Mouse (Mus musculus): ENCODE measurements around the gene Armc5. TPM values are rescaled to one million over a fixed set of nuclear protein-coding genes. Genes with fewer than 3 reads are reported as not detected.

The Armc5 gene
- polyA plus RNA-seq, 1 experiment from 2014 or later, result 20.0 TPM

- no peak overlapping the region for H3K4me3 ChIP-seq
- DNase-seq (ENCODE audit: low spot score), result no peak
- H3K4me1 ChIP-seq, result peaks cover 43% of the 10 kb centered on the region
- no peaks in the 10 kb centered on the region for H3K9me3 ChIP-seq (replicated peaks)
- 86% methylated on average over 10 of the region's 10 CpGs for WGBS
- H3K27ac ChIP-seq, result no peak overlapping the region
- peaks cover 9% of the 10 kb centered on the region; the same call in 1 of the 2 replicates for H3K27me3 ChIP-seq (ENCODE audit: low read depth, poor library complexity, severe bottlenecking)
- peaks cover 21% of the 10 kb centered on the region for H3K36me3 ChIP-seq
Measured at GRCm38 (mm10) chr7:128248081-128249042, 11.2 kb downstream of the Armc5 start.

- H3K36me3 ChIP-seq, result peaks cover 8% of the 10 kb centered on the region
- H3K27me3 ChIP-seq (ENCODE audit: low read depth, poor library complexity, severe bottlenecking), result peaks cover 9% of the 10 kb centered on the region; the same call in 1 of the 2 replicates
Measured at GRCm38 (mm10) chr7:128249998-128250397, 12.9 kb downstream of the Armc5 start.

GRCm38 (mm10) chr7:128251946-128252345 lies 14.8 kb downstream of the Armc5 start:
- Histone ChIP-seq H3K4me1 (peaks cover 23% of the 10 kb centered on the region), H3K36me3 (peaks cover 2% of the 10 kb centered on the region; the same call in 1 of the 2 replicates), H3K27me3 (ENCODE audit: low read depth, poor library complexity, severe bottlenecking) (peaks cover 9% of the 10 kb centered on the region; the same call in 1 of the 2 replicates), H3K9me3 (replicated peaks) (no peaks in the 10 kb centered on the region), H3K4me3 (peak overlapping the region; percentile 45), H3K27ac (peak overlapping the region; percentile 28)
- DNase-seq (ENCODE audit: low spot score), result no peak
- 45% methylated on average over 12 of the region's 12 CpGs for WGBS

More at GRCm38 (mm10) chr7:128249998-128250397, 12.9 kb downstream of the Armc5 start:
- no peak overlapping the region for H3K27ac ChIP-seq
- no peak for DNase-seq (ENCODE audit: low spot score)
- WGBS, result 83% methylated on average over 5 of the region's 5 CpGs
- H3K4me1 ChIP-seq, result peaks cover 34% of the 10 kb centered on the region
- no peak overlapping the region for H3K4me3 ChIP-seq
- H3K9me3 ChIP-seq (replicated peaks), result no peaks in the 10 kb centered on the region

GRCm38 (mm10) chr7:128252609-128253008 lies 15.5 kb downstream of the Armc5 start:
- Histone ChIP-seq H3K27me3 (ENCODE audit: low read depth, poor library complexity, severe bottlenecking) (peaks cover 9% of the 10 kb centered on the region; the same call in 1 of the 2 replicates), H3K36me3 (peaks cover 2% of the 10 kb centered on the region; the same call in 1 of the 2 replicates)
- peak; percentile 71 for DNase-seq (ENCODE audit: low spot score)

GRCm38 (mm10) chr7:128254978-128255377 lies 17.8 kb downstream of the Armc5 start:
- no peak for DNase-seq (ENCODE audit: low spot score)
- no peak overlapping the region for H3K4me3 ChIP-seq
- no peaks in the 10 kb centered on the region for H3K36me3 ChIP-seq
- peaks cover 9% of the 10 kb centered on the region; the same call in 1 of the 2 replicates for H3K27me3 ChIP-seq (ENCODE audit: low read depth, poor library complexity, severe bottlenecking)
- H3K9me3 ChIP-seq (replicated peaks), result no peaks in the 10 kb centered on the region
- no peak overlapping the region for H3K27ac ChIP-seq
- H3K4me1 ChIP-seq, result peaks cover 21% of the 10 kb centered on the region
- WGBS, result 62% methylated on average over 2 of the region's 2 CpGs

More at GRCm38 (mm10) chr7:128252609-128253008, 15.5 kb downstream of the Armc5 start:
- Histone ChIP-seq H3K4me3 (peak overlapping the region; percentile 45), H3K4me1 (peaks cover 20% of the 10 kb centered on the region), H3K27ac (peak overlapping the region; percentile 28), H3K9me3 (replicated peaks) (no peaks in the 10 kb centered on the region)
- WGBS, result 9% methylated on average over 24 of the region's 24 CpGs

GRCm38 (mm10) chr7:128255757-128256156 lies 18.6 kb downstream of the Armc5 start:
- Histone ChIP-seq H3K4me1 (peaks cover 21% of the 10 kb centered on the region), H3K27ac (no peak overlapping the region), H3K36me3 (no peaks in the 10 kb centered on the region), H3K9me3 (replicated peaks) (no peaks in the 10 kb centered on the region), H3K27me3 (ENCODE audit: low read depth, poor library complexity, severe bottlenecking) (peaks cover 9% of the 10 kb centered on the region; the same call in 1 of the 2 replicates), H3K4me3 (no peak overlapping the region)
- 88% methylated on average over 5 of the region's 5 CpGs for WGBS
- no peak for DNase-seq (ENCODE audit: low spot score)

GRCm38 (mm10) chr7:128256783-128257334 lies 19.7 kb downstream of the Armc5 start:
- H3K9me3 ChIP-seq (replicated peaks), result no peaks in the 10 kb centered on the region
- H3K27ac ChIP-seq, result no peak overlapping the region
- WGBS, result 75% methylated on average over 5 of the region's 5 CpGs
- peaks cover 5% of the 10 kb centered on the region; the same call in 1 of the 2 replicates for H3K27me3 ChIP-seq (ENCODE audit: low read depth, poor library complexity, severe bottlenecking)
- peaks cover 19% of the 10 kb centered on the region for H3K4me1 ChIP-seq
- DNase-seq (ENCODE audit: low spot score), result no peak
- H3K36me3 ChIP-seq, result no peaks in the 10 kb centered on the region
- H3K4me3 ChIP-seq, result no peak overlapping the region

GRCm38 (mm10) chr7:128265411-128265810 lies 28.3 kb downstream of the Armc5 start, which contains the start of gene Slc5a2:
Slc5a2 (plus strand) TSS chr7:128265657.
- H3K9me3 ChIP-seq (replicated peaks), result no peaks in the 10 kb centered on the region
- H3K27me3 ChIP-seq (ENCODE audit: low read depth, poor library complexity, severe bottlenecking), result no peaks in the 10 kb centered on the region
- DNase-seq (ENCODE audit: low spot score), result no peak
- H3K27ac ChIP-seq, result no peak within 1 kb of the TSS
- H3K4me1 ChIP-seq, result 0 out of 2 replicates have a peak, but pooled peaks cover 3% of the 10 kb centered on the region
- 86% methylated on average over 6 of the region's 6 CpGs for WGBS
- H3K36me3 ChIP-seq, result peaks cover 3% of the 10 kb centered on the region
- no peak within 1 kb of the TSS for H3K4me3 ChIP-seq

- no peak overlapping the region for H3K27ac ChIP-seq
- no peak for DNase-seq (ENCODE audit: low spot score)
- H3K9me3 ChIP-seq (replicated peaks), result no peaks in the 10 kb centered on the region
- H3K4me1 ChIP-seq, result 0 out of 2 replicates have a peak, but pooled peaks cover 5% of the 10 kb centered on the region
- H3K27me3 ChIP-seq (ENCODE audit: low read depth, poor library complexity, severe bottlenecking), result no peaks in the 10 kb centered on the region
- no peak overlapping the region for H3K4me3 ChIP-seq
- 84% methylated on average over 5 of the region's 5 CpGs for WGBS
- peaks cover 8% of the 10 kb centered on the region for H3K36me3 ChIP-seq
Measured at GRCm38 (mm10) chr7:128266056-128266455, 28.9 kb downstream of the Armc5 start.

GRCm38 (mm10) chr7:128267391-128267790 lies 30.2 kb downstream of the Armc5 start:
- no peak overlapping the region for H3K27ac ChIP-seq
- WGBS, result 64% methylated on average over 13 of the region's 13 CpGs
- H3K9me3 ChIP-seq (replicated peaks), result no peaks in the 10 kb centered on the region
- 0 out of 2 replicates have a peak, but pooled peaks cover 5% of the 10 kb centered on the region for H3K4me1 ChIP-seq
- no peak overlapping the region for H3K4me3 ChIP-seq
- peaks cover 22% of the 10 kb centered on the region for H3K36me3 ChIP-seq
- DNase-seq (ENCODE audit: low spot score), result no peak
- H3K27me3 ChIP-seq (ENCODE audit: low read depth, poor library complexity, severe bottlenecking), result no peaks in the 10 kb centered on the region

- Histone ChIP-seq H3K27ac (no peak overlapping the region), H3K4me1 (0 out of 2 replicates have a peak, but pooled peaks cover 5% of the 10 kb centered on the region), H3K4me3 (no peak overlapping the region), H3K27me3 (ENCODE audit: low read depth, poor library complexity, severe bottlenecking) (no peaks in the 10 kb centered on the region), H3K36me3 (peaks cover 26% of the 10 kb centered on the region), H3K9me3 (replicated peaks) (no peaks in the 10 kb centered on the region)
- 82% methylated on average over 7 of the region's 7 CpGs for WGBS
- DNase-seq (ENCODE audit: low spot score), result no peak
Measured at GRCm38 (mm10) chr7:128267813-128268212, 30.7 kb downstream of the Armc5 start.

GRCm38 (mm10) chr7:128270431-128270850 lies 33.3 kb downstream of the Armc5 start:
- Histone ChIP-seq H3K4me1 (0 out of 2 replicates have a peak, but pooled peaks cover 5% of the 10 kb centered on the region), H3K27ac (no peak overlapping the region), H3K9me3 (replicated peaks) (no peaks in the 10 kb centered on the region), H3K27me3 (ENCODE audit: low read depth, poor library complexity, severe bottlenecking) (no peaks in the 10 kb centered on the region), H3K4me3 (no peak overlapping the region), H3K36me3 (peaks cover 52% of the 10 kb centered on the region)
- no peak for DNase-seq (ENCODE audit: low spot score)
- 47% methylated on average over 13 of the region's 13 CpGs for WGBS
